Mouse (Mus musculus): ENCODE measurements at regions not wholly inside any gene's neighbourhood (a gene's known extent, or its start where the extent isn't known, plus 50 kb on each side); places are given as distances from the start of the nearest gene placed in this dataset.

DNA sequence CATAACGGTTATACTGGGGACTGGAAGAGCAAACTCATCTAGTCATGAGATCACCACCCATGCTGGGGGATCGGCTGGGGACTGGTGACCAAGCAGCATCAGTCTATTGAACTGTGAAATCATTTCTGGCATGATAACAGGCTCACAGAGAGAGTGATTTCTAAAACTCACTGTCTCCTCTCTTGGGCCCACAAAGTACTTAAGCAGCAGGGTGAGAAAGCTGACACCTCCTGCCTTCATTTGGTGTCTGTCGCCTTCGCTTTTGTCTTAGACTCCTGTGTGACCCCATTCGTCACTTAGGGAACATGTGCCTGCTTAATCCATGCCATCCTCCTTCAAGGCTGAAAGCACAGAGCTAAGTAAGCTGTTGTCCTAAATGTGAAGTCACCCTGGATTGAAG lies 154.3 kb upstream of the Mylip start:
- TF ChIP-seq CTCF (IDR thresholded peaks at IDR 0.05; ENCODE audit: borderline replicate concordance, insufficient read depth, low read length) (no peak), POLR2A (IDR thresholded peaks at IDR 0.05; ENCODE audit: low read depth, low read length) (no peak)
